Mouse (Mus musculus): ENCODE data around the gene Gas7. TPM values are rescaled to one million over a fixed set of nuclear protein-coding genes. Genes with fewer than 3 reads are reported as not detected.

Gene Gas7
- polyA plus RNA-seq, 1 experiment from 2014 or later, result 53.5 TPM

DNA sequence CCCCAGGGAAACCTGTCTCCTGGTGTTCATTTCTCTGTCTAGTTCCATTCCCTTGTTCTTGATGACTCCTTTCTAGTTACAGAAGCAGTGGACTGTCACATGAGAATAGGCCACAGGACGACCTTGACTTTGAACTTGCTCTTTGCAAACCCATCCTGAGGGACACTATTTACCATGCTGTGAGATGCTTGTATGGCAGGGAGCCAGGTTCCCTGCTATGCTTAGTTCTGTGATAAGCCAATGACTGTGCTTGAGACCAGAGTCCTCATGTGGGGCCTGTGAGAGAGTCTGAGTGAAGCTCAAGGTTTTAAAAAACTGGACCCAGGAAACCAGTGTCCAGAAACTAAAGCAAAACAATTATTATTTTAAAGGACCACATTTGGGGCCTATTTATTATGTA lies 81.2 kb downstream of the Gas7 start:
- H3K9ac ChIP-seq (ENCODE audit: low read depth, low read length), result no peak overlapping the region
- 73% methylated on average over 1 of the region's 1 CpGs for WGBS
- ATAC-seq, result no peak

DNA sequence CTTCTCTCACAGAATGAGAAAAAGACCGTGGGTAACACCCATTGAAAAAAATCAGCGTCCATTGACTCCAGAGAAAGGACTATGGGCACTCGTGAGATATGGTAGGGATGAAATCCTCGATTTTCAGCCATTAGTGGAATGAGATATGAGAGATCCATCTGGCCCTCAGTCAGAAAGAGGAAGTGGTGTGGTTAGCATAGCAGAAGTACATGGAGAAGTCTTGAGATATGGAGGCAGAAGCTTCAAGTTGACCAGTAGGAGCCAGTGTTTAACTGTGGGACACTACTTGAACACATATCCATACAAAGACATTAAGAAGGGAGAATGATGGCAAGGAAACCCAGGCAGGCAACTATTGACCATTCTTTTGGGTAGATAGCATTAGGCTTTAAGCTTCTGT lies 82.1 kb downstream of the Gas7 start:
- no peaks in the 10 kb centered on the region for H3K27me3 ChIP-seq (ENCODE audit: control insufficient read depth, insufficient read depth, low read depth, low read length)
- no peaks in the 10 kb centered on the region for H3K4me1 ChIP-seq (ENCODE audit: control insufficient read depth, insufficient read depth, low read length)
- ATAC-seq, result no peak
- no peak overlapping the region for H3K4me3 ChIP-seq (ENCODE audit: low read depth, low read length)
- no peak overlapping the region for H3K27ac ChIP-seq (ENCODE audit: low read length)
- WGBS, result 90% methylated on average over 4 of the region's 4 CpGs
- no peaks in the 10 kb centered on the region for H3K9me3 ChIP-seq (replicated peaks; ENCODE audit: control insufficient read depth, low read length, poor library complexity, severe bottlenecking)
- H3K9ac ChIP-seq (ENCODE audit: low read depth, low read length), result no peak overlapping the region
- no peaks in the 10 kb centered on the region for H3K36me3 ChIP-seq (ENCODE audit: control insufficient read depth, insufficient read depth, low read length)
- H3K4me2 ChIP-seq (ENCODE audit: low read length), result no peak overlapping the region

More for the DNA sequence above, 81.2 kb downstream of the Gas7 start:
- H3K9me3 ChIP-seq (replicated peaks; ENCODE audit: control insufficient read depth, low read length, poor library complexity, severe bottlenecking), result no peaks in the 10 kb centered on the region
- no peaks in the 10 kb centered on the region for H3K4me1 ChIP-seq (ENCODE audit: control insufficient read depth, insufficient read depth, low read length)
- no peak overlapping the region for H3K27ac ChIP-seq (ENCODE audit: low read length)
- H3K36me3 ChIP-seq (ENCODE audit: control insufficient read depth, insufficient read depth, low read length), result no peaks in the 10 kb centered on the region
- H3K27me3 ChIP-seq (ENCODE audit: control insufficient read depth, insufficient read depth, low read depth, low read length), result no peaks in the 10 kb centered on the region
- H3K4me2 ChIP-seq (ENCODE audit: low read length), result no peak overlapping the region
- no peak overlapping the region for H3K4me3 ChIP-seq (ENCODE audit: low read depth, low read length)

DNA sequence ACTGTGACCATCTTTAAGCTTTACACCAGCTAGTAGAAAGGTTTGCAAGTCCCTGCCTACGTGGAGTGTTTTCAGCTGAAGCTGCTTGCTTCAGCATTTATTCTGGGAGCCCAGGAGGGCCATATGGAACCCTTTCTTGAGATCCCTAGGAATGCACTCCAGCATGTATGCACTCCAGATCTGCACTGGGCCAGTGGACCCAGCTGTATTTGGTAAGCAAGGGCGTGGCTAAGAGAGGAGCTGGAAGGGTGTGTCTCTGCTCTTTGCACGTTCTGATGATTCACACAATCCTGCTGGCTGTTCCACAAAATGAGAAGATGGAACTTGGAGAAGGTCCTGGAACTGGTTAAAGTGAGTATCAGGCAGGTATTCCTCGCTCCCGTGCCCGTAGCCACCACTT lies 83.3 kb downstream of the Gas7 start:
- no peak overlapping the region for H3K4me3 ChIP-seq (ENCODE audit: low read depth, low read length)
- H3K27me3 ChIP-seq (ENCODE audit: control insufficient read depth, insufficient read depth, low read depth, low read length), result no peaks in the 10 kb centered on the region
- no peaks in the 10 kb centered on the region for H3K9me3 ChIP-seq (replicated peaks; ENCODE audit: control insufficient read depth, low read length, poor library complexity, severe bottlenecking)
- ATAC-seq, result no peak
- H3K4me1 ChIP-seq (ENCODE audit: control insufficient read depth, insufficient read depth, low read length), result no peaks in the 10 kb centered on the region
- no peak overlapping the region for H3K9ac ChIP-seq (ENCODE audit: low read depth, low read length)
- no peak overlapping the region for H3K27ac ChIP-seq (ENCODE audit: low read length)
- no peak overlapping the region for H3K4me2 ChIP-seq (ENCODE audit: low read length)
- 89% methylated on average over 6 of the region's 6 CpGs for WGBS
- no peaks in the 10 kb centered on the region for H3K36me3 ChIP-seq (ENCODE audit: control insufficient read depth, insufficient read depth, low read length)

DNA sequence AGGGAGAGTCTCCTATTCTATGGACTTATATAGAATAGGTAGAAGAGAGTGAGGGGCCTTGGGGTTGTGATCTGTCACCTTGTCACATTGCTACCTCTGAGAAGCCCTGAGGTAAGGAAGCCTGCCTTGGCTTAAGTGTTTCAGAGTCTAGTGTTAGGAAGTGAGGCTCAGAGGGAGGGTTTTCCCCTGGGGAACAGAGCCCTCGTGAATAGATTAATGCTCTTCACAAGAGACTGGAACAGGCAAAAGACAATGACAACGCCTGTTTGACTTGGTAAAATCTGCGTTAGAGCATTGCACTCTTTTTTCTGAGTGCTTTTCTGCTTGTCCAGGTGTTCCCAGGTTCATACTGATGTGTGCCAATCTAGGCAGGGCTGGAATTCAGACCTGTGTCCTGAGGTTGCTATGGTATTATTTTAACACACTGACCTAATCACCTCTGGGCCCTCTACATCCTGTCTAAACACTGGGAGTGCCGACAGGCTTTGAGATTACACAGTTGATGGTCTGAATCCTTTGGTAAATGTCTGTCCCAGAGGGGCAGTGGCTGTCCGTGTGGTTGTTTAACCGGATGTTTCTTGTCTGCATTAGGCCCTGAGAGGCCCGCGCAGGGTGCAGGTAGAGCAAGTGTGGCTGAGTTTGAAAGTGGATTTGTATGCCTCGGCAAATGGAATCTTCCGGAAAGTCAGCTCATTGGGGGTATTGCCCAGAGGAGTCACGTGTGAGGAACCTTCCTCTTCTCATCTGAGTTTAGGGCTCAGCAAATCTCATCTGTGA lies 89.6 kb downstream of the Gas7 start:
- Histone ChIP-seq H3K36me3 (ENCODE audit: control insufficient read depth, insufficient read depth, low read length) (no peaks in the 10 kb centered on the region), H3K9ac (ENCODE audit: low read depth, low read length) (no peak overlapping the region), H3K4me2 (ENCODE audit: low read length) (no peak overlapping the region), H3K27me3 (ENCODE audit: control insufficient read depth, insufficient read depth, low read depth, low read length) (no peaks in the 10 kb centered on the region), H3K4me3 (ENCODE audit: low read depth, low read length) (no peak overlapping the region), H3K9me3 (replicated peaks; ENCODE audit: control insufficient read depth, low read length, poor library complexity, severe bottlenecking) (no peaks in the 10 kb centered on the region), H3K27ac (ENCODE audit: low read length) (no peak overlapping the region), H3K4me1 (ENCODE audit: control insufficient read depth, insufficient read depth, low read length) (peaks cover 6% of the 10 kb centered on the region)
- 68% methylated on average over 11 of the region's 11 CpGs for WGBS
- no peak for ATAC-seq

DNA sequence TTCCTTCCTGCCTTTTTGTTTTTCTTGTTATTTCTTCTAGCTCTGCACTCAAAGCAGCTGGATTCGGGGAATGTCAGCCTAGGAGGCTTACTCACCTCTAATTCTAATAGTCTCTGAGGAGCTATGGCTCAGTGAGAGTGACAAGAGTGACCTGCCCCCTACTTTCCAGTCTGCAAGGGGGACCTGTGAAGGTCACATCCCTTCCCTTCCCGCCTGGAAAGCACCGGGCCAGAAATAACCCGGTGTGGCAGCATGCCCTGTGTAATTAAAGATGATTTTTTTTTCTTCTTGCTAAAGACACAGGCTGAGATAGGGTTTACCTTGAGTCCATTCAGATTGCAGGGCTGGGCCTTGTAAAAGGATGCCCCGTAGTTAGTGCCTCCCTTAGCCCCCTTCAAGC lies 91.3 kb downstream of the Gas7 start:
- Histone ChIP-seq H3K9ac (ENCODE audit: low read depth, low read length) (no peak overlapping the region), H3K36me3 (ENCODE audit: control insufficient read depth, insufficient read depth, low read length) (no peaks in the 10 kb centered on the region), H3K4me1 (ENCODE audit: control insufficient read depth, insufficient read depth, low read length) (peaks cover 6% of the 10 kb centered on the region), H3K27me3 (ENCODE audit: control insufficient read depth, insufficient read depth, low read depth, low read length) (no peaks in the 10 kb centered on the region), H3K4me2 (ENCODE audit: low read length) (no peak overlapping the region), H3K9me3 (replicated peaks; ENCODE audit: control insufficient read depth, low read length, poor library complexity, severe bottlenecking) (no peaks in the 10 kb centered on the region), H3K27ac (ENCODE audit: low read length) (no peak overlapping the region), H3K4me3 (ENCODE audit: low read depth, low read length) (no peak overlapping the region)
- WGBS, result 30% methylated on average over 5 of the region's 5 CpGs
- ATAC-seq, result no peak

DNA sequence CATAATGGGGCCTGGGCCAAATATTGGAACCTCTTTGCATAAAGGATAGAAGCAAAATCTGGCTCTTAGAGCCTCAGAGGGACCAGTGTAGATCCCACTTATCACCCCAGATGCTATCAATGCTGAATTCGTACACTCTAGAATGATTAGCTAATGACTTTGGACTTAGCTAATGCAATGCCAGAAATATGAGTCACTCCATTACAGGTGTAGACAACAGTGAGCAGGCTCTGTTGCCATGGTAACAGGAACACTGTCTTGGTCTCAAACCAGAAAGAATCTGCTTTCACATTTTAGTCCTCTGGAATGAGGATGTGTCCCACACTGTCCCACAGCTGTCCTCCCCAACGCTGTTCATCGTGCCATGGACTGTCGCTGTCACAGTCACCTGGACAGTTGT lies 94.1 kb downstream of the Gas7 start:
- peak; percentile 62 for ATAC-seq
- peaks cover 6% of the 10 kb centered on the region for H3K4me1 ChIP-seq (ENCODE audit: control insufficient read depth, insufficient read depth, low read length)
- WGBS, result 84% methylated on average over 4 of the region's 4 CpGs
- no peaks in the 10 kb centered on the region for H3K36me3 ChIP-seq (ENCODE audit: control insufficient read depth, insufficient read depth, low read length)
- H3K4me2 ChIP-seq (ENCODE audit: low read length), result no peak overlapping the region
- peak overlapping the region; percentile 28; the same call in 1 of the 2 replicates for H3K9ac ChIP-seq (ENCODE audit: low read depth, low read length)
- no peak overlapping the region for H3K4me3 ChIP-seq (ENCODE audit: low read depth, low read length)
- H3K27ac ChIP-seq (ENCODE audit: low read length), result peak overlapping the region; percentile 56
- H3K27me3 ChIP-seq (ENCODE audit: control insufficient read depth, insufficient read depth, low read depth, low read length), result no peaks in the 10 kb centered on the region
- no peaks in the 10 kb centered on the region for H3K9me3 ChIP-seq (replicated peaks; ENCODE audit: control insufficient read depth, low read length, poor library complexity, severe bottlenecking)

DNA sequence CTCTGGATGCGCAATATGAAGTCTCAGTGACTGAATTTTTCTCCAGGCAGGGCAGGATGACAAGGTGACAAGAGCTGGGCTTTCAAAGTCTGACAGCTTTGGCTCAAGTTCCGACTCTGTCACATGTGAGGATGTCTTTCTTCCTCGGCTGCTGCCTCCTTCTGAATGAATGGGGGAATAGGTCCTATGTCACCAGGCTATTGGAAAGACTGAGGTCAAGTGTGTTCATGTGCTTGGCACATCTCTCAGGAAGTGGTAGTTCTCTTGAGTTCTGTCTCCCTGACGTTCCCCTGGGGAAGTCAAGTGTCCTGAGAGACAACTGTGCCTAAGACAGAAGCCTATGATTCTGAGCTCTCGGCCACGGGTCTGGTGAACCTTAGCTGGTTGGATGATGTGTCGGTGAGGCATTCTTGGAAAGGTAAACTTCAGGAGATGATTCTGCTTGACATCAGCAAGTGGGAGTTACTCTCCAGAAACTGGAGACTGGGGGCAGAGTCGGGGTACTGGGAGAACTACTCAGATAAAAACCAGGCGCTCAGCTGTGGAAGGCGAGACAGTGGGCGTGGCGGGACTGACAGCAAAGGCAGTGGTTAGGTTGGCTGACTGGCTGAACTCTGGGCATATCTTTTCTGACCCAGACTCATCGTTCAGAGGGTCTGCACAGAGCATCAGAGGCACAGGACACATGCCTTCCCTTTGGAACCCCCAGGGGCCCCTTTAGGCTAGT lies 94.7 kb downstream of the Gas7 start:
- ATAC-seq, result peak; percentile 5; the same call in 1 of the 2 replicates
- H3K36me3 ChIP-seq (ENCODE audit: control insufficient read depth, insufficient read depth, low read length), result no peaks in the 10 kb centered on the region
- H3K4me1 ChIP-seq (ENCODE audit: control insufficient read depth, insufficient read depth, low read length), result peaks cover 6% of the 10 kb centered on the region
- WGBS, result 78% methylated on average over 13 of the region's 13 CpGs
- H3K9me3 ChIP-seq (replicated peaks; ENCODE audit: control insufficient read depth, low read length, poor library complexity, severe bottlenecking), result no peaks in the 10 kb centered on the region
- peak overlapping the region; percentile 28; the same call in 1 of the 2 replicates for H3K9ac ChIP-seq (ENCODE audit: low read depth, low read length)
- H3K4me3 ChIP-seq (ENCODE audit: low read depth, low read length), result no peak overlapping the region
- peak overlapping the region; percentile 56 for H3K27ac ChIP-seq (ENCODE audit: low read length)
- no peaks in the 10 kb centered on the region for H3K27me3 ChIP-seq (ENCODE audit: control insufficient read depth, insufficient read depth, low read depth, low read length)
- no peak overlapping the region for H3K4me2 ChIP-seq (ENCODE audit: low read length)

DNA sequence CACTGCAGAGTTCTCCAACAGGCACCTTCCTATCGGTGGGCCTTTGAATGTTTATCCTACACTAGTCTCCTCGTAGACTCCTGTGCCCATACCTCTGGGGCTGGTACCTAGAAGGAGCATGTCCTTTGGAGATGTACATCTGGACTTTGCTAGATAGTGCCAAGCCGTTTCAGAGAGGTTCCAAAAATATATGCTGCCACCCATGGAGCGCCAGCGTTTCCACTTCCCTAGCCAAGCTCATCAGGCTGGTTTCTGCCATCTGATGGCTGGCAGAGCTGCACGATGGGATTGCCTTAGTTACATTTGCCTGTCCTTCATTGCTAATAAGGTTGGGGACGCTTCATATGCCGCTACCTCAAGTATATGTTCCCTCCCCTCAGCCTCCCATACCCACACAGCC lies 97.2 kb downstream of the Gas7 start:
- WGBS, result 93% methylated on average over 8 of the region's 8 CpGs
- no peak overlapping the region for H3K4me3 ChIP-seq (ENCODE audit: low read depth, low read length)
- no peaks in the 10 kb centered on the region for H3K36me3 ChIP-seq (ENCODE audit: control insufficient read depth, insufficient read depth, low read length)
- ATAC-seq, result no peak
- H3K27ac ChIP-seq (ENCODE audit: low read length), result no peak overlapping the region
- no peaks in the 10 kb centered on the region for H3K9me3 ChIP-seq (replicated peaks; ENCODE audit: control insufficient read depth, low read length, poor library complexity, severe bottlenecking)
- no peak overlapping the region for H3K4me2 ChIP-seq (ENCODE audit: low read length)
- peaks cover 9% of the 10 kb centered on the region for H3K4me1 ChIP-seq (ENCODE audit: control insufficient read depth, insufficient read depth, low read length)
- no peaks in the 10 kb centered on the region for H3K27me3 ChIP-seq (ENCODE audit: control insufficient read depth, insufficient read depth, low read depth, low read length)
- no peak overlapping the region for H3K9ac ChIP-seq (ENCODE audit: low read depth, low read length)

DNA sequence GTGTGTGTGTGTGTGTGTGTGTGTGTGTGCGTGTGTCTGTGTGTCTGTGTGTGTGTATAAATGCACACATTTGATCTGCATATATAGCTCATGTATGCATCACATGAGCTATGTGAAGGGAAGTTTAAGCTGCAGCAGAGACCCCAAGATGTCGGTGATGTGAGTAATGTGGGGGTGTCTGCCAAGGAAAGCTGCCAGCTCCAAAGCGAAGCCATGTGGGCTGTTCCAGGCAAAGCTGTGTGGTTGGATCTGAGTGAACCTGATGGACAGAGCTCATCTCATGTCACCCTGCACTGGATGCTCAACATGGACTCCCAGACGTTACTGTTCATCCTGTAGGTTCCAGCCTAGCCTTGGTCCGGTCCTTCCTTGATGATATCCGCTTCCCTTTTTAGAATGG lies 99.0 kb downstream of the Gas7 start:
- 89% methylated on average over 6 of the region's 6 CpGs for WGBS
- Histone ChIP-seq H3K9me3 (replicated peaks; ENCODE audit: control insufficient read depth, low read length, poor library complexity, severe bottlenecking) (no peaks in the 10 kb centered on the region), H3K27ac (ENCODE audit: low read length) (no peak overlapping the region), H3K27me3 (ENCODE audit: control insufficient read depth, insufficient read depth, low read depth, low read length) (no peaks in the 10 kb centered on the region), H3K4me2 (ENCODE audit: low read length) (no peak overlapping the region), H3K4me3 (ENCODE audit: low read depth, low read length) (no peak overlapping the region), H3K36me3 (ENCODE audit: control insufficient read depth, insufficient read depth, low read length) (no peaks in the 10 kb centered on the region), H3K4me1 (ENCODE audit: control insufficient read depth, insufficient read depth, low read length) (peaks cover 16% of the 10 kb centered on the region), H3K9ac (ENCODE audit: low read depth, low read length) (no peak overlapping the region)
- no peak for ATAC-seq
